Mouse (Mus musculus): ENCODE results near the gene Pex7.

Pex7 gene

DNA sequence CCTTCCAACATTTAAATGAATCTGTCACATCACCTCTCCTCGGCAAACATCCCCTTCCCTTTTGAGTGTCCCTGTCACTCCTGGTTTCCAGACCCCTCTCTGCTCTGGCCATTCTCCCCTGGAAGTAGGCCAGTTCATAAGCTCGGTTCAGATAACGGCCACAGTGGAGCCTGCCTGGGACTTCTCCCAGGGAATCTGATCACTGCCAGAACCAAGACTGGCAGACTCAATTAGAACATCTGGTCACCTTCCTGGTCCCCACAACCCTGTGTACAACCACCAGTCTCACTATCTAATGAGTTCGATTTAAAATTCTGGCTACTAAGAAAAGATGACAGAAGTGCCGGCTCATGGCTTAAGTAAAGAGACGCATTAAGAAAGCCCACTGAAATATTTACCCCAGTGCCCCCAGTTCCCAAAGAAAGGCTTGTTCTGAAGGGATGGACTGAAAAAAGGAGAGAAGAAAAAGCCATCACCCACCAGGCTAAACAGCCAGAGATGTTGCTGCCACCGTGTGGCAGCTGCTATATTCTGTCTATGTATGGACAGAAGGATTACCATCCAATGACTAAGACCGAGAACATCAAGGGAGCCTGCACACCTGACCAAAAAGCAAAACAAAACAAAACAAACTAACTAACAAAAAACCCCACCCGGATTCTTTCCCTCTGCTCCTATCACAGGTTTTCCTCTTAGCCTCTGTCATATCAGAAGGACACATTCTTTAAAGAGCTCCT is 95.9 kb downstream of the Pex7 start:
- DNase-seq (ENCODE audit: low spot score in 2 of 2) = peak in 1 of 2 experiments; percentile 37

- DNase-seq (ENCODE audit: low spot score in 2 of 2) = no peak
Observed at GRCm38 (mm10) chr10:19804763-19805162, 102.7 kb downstream of the Pex7 start.

All from spleen, postnatal 10 days (tissue).